Mouse (Mus musculus) stomach, embryonic 15.5 days (tissue): ENCODE data around the gene Gm8773. TPM values are rescaled to one million over a fixed set of nuclear protein-coding genes. Genes with fewer than 3 reads are reported as not detected.

Source experiments
- ATAC-seq: fragments of 200-750 bp; cut with Nextera tagmentation; 2 replicates; pipeline ENCODE4 v1.8.0; 2017; ENCODE audit warnings: low read depth, moderate number of reproducible peaks, moderate TSS enrichment; ENCODE audit not compliant: insufficient read depth, low FRiP score
- H3K27ac ChIP-seq: fragments of 300-500 bp; sonication (generic); 2 replicates; pipeline ENCODE4 v1.5.1; 2015; ENCODE audit warnings: mild to moderate bottlenecking, inconsistent platforms
- H3K27me3 ChIP-seq: fragments of 300-500 bp; sonication (generic); replicated peaks from 2 replicates; pipeline ENCODE4 v1.6.1; 2015; ENCODE audit warnings: inconsistent platforms
- H3K36me3 ChIP-seq: fragments of 300-500 bp; sonication (generic); 2 replicates; pipeline ENCODE4 v1.6.1; 2015; ENCODE audit warnings: inconsistent platforms
- H3K4me1 ChIP-seq: fragments of 300-500 bp; sonication (generic); 2 replicates; pipeline ENCODE4 v1.6.1; 2015; ENCODE audit warnings: inconsistent platforms
- H3K4me2 ChIP-seq: fragments of 300-500 bp; sonication (generic); 2 replicates; pipeline ENCODE4 v1.6.1; 2015; ENCODE audit warnings: mild to moderate bottlenecking, inconsistent platforms
- H3K4me3 ChIP-seq: fragments of 300-500 bp; sonication (generic); replicated peaks from 2 replicates; pipeline ENCODE4 v1.5.1; 2015; ENCODE audit warnings: inconsistent platforms
- H3K9ac ChIP-seq: fragments of 300-500 bp; sonication (generic); 2 replicates; pipeline ENCODE4 v1.6.1; 2015; ENCODE audit warnings: inconsistent platforms
- H3K9me3 ChIP-seq: fragments of 300-500 bp; sonication (generic); 2 replicates; pipeline ENCODE4 v1.6.1; 2016; ENCODE audit warnings: inconsistent platforms
- WGBS: fragments of 180-500 bp; shearing (Covaris S2); methylation state at CpG from one replicate; pipeline ENCODE4 v1.1.7; 2015; 5-methylcytosine and 5-hydroxymethylcytosine counted together
- polyA plus RNA-seq: library from polyadenylated mRNA; unstranded; fragments of >200 nt; fragmentation: Nextera tagmentation; extraction: Ambion mirVana; gene quantifications from 2 replicates; pipeline ENCODE4 v1.2.1, GENCODE M21; 2015

Gene Gm8773
- polyA plus RNA-seq, 1 experiment from 2014 or later: 2.2 TPM

DNA sequence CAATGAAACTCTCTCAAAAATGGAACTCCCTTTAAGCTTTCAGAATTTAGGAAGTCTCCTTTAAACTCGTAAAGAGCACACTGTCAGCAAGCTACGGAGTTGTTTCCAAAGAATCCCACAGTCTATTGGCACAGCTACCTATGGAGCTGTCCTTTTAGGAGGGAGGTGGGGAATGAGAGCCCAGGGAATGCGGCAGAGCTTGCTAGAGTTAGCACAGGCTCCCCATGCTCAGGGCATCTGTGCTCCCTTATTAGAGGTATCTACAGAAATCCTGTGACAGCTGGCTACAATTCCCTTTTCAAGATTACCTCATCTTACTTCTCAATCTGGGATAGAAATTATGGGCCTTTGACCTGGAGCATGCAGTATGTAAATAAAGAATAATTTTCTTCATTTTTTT lies 36.9 kb downstream of the Gm8773 start:
- H3K36me3 ChIP-seq: no peaks in the 10 kb centered on the region
- no peak overlapping the region for H3K4me2 ChIP-seq
- no peak overlapping the region for H3K4me3 ChIP-seq
- no peak for ATAC-seq
- H3K4me1 ChIP-seq: no peaks in the 10 kb centered on the region
- no peaks in the 10 kb centered on the region for H3K9me3 ChIP-seq
- H3K27me3 ChIP-seq: no peaks in the 10 kb centered on the region
- H3K27ac ChIP-seq: no peak overlapping the region
- 53% methylated on average over 3 of the region's 3 CpGs for WGBS
- no peak overlapping the region for H3K9ac ChIP-seq

GRCm38 (mm10) chr5:5618329-5618728 lies 44.7 kb downstream of the Gm8773 start:
- 61% methylated on average over 4 of the region's 4 CpGs for WGBS
- no peak for ATAC-seq
- no peak overlapping the region for H3K27ac ChIP-seq
- no peaks in the 10 kb centered on the region for H3K36me3 ChIP-seq
- H3K27me3 ChIP-seq: no peaks in the 10 kb centered on the region
- H3K9ac ChIP-seq: no peak overlapping the region
- no peak overlapping the region for H3K4me2 ChIP-seq
- H3K4me3 ChIP-seq: no peak overlapping the region
- H3K9me3 ChIP-seq: no peaks in the 10 kb centered on the region
- no peaks in the 10 kb centered on the region for H3K4me1 ChIP-seq

GRCm38 (mm10) chr5:5625491-5625890 lies 51.9 kb downstream of the Gm8773 start:
- H3K36me3 ChIP-seq: no peaks in the 10 kb centered on the region
- H3K9me3 ChIP-seq: no peaks in the 10 kb centered on the region
- no peaks in the 10 kb centered on the region for H3K27me3 ChIP-seq
- 67% methylated on average over 3 of the region's 3 CpGs for WGBS
- no peak overlapping the region for H3K27ac ChIP-seq
- H3K4me3 ChIP-seq: no peak overlapping the region
- no peak overlapping the region for H3K4me2 ChIP-seq
- H3K4me1 ChIP-seq: no peaks in the 10 kb centered on the region
- no peak overlapping the region for H3K9ac ChIP-seq
- no peak for ATAC-seq

Other genes with a start within 250 kb of the Gm8773 start
- 18.1 and 18.8 TPM in 2 replicates for gene Cdk14, start 153.5 kb upstream of the Gm8773 start, polyA plus RNA-seq
- gene 1700015F17Rik, start 94.7 kb upstream of the Gm8773 start, polyA plus RNA-seq: not detected in 2 replicates
- 21.0 and 24.1 TPM in 2 replicates for gene Cldn12, start 58.8 kb upstream of the Gm8773 start, polyA plus RNA-seq
- 23.0 and 27.2 TPM in 2 replicates for gene Gtpbp10, start 14.3 kb upstream of the Gm8773 start, polyA plus RNA-seq
- 3.1 and 3.4 TPM in 2 replicates for gene Cfap69, start 90.4 kb downstream of the Gm8773 start, polyA plus RNA-seq
- 8.1 and 8.3 TPM in 2 replicates for gene Steap2, start 120.8 kb downstream of the Gm8773 start, polyA plus RNA-seq
- 9.6 and 11.2 TPM in 2 replicates for gene Steap1, start 175.5 kb downstream of the Gm8773 start, polyA plus RNA-seq